Mouse (Mus musculus) neural tube, embryonic 12.5 days (tissue): ENCODE results near the gene Adar. TPM values are rescaled to one million over a fixed set of nuclear protein-coding genes. Genes with fewer than 3 reads are reported as not detected.

Experiments
- ATAC-seq: fragments of 200-750 bp; cut with Nextera tagmentation; 2 replicates; pipeline ENCODE4 v1.8.0; 2017; ENCODE audit warnings: low read depth, mild to moderate bottlenecking, moderate TSS enrichment, moderate library complexity; ENCODE audit not compliant: low FRiP score
- H3K27ac ChIP-seq: fragments of 300-500 bp; sonication (generic); 2 replicates; pipeline ENCODE4 v1.5.1; 2016
- H3K27me3 ChIP-seq: fragments of 300-500 bp; sonication (generic); replicated peaks from 2 replicates; pipeline ENCODE4 v1.6.1; 2016; ENCODE audit warnings: mild to moderate bottlenecking
- H3K36me3 ChIP-seq: fragments of 300-500 bp; sonication (generic); 2 replicates; pipeline ENCODE4 v1.6.1; 2016; ENCODE audit warnings: mild to moderate bottlenecking
- H3K4me1 ChIP-seq: fragments of 300-500 bp; sonication (generic); 2 replicates; pipeline ENCODE4 v1.6.1; 2016
- H3K4me2 ChIP-seq: fragments of 300-500 bp; sonication (generic); replicated peaks from 2 replicates; pipeline ENCODE4 v1.6.1; 2016; ENCODE audit warnings: mild to moderate bottlenecking
- H3K4me3 ChIP-seq: fragments of 300-500 bp; sonication (generic); 2 replicates; pipeline ENCODE4 v1.5.1; 2016
- H3K9ac ChIP-seq: fragments of 300-500 bp; sonication (generic); 2 replicates; pipeline ENCODE4 v1.6.1; 2016; ENCODE audit warnings: mild to moderate bottlenecking
- H3K9me3 ChIP-seq: fragments of 300-500 bp; sonication (generic); 2 replicates; pipeline ENCODE4 v1.6.1; 2016; ENCODE audit warnings: mild to moderate bottlenecking
- WGBS: fragments of 180-500 bp; shearing (Covaris S2); methylation state at CpG from one replicate; pipeline ENCODE4 v1.1.7; 2016; 5-methylcytosine and 5-hydroxymethylcytosine counted together
- polyA plus RNA-seq: library from polyadenylated mRNA; unstranded; fragments of >200 nt; fragmentation: Nextera tagmentation; extraction: Ambion mirVana; gene quantifications from 2 replicates; pipeline ENCODE4 v1.2.1, GENCODE M21; 2016

Gene Adar
- polyA plus RNA-seq, 1 experiment from 2014 or later, result 21.7 TPM

- Histone ChIP-seq H3K36me3 (no peaks in the 10 kb centered on the region), H3K4me3 (no peak overlapping the region), H3K27ac (no peak overlapping the region), H3K9ac (no peak overlapping the region), H3K9me3 (no peaks in the 10 kb centered on the region), H3K4me2 (no peak overlapping the region), H3K27me3 (no peaks in the 10 kb centered on the region), H3K4me1 (peaks cover 5% of the 10 kb centered on the region)
- no peak for ATAC-seq
- 37% methylated on average over 3 of the region's 3 CpGs for WGBS
Observed at GRCm38 (mm10) chr3:89801507-89801847, 86.7 kb downstream of the Adar start.

- H3K36me3 ChIP-seq, result no peaks in the 10 kb centered on the region
- no peaks in the 10 kb centered on the region for H3K9me3 ChIP-seq
- no peak overlapping the region for H3K4me2 ChIP-seq
- no peak overlapping the region for H3K27ac ChIP-seq
- 78% methylated on average over 15 of the region's 15 CpGs for WGBS
- no peaks in the 10 kb centered on the region for H3K27me3 ChIP-seq
- no peak overlapping the region for H3K4me3 ChIP-seq
- ATAC-seq, result no peak
- H3K9ac ChIP-seq, result no peak overlapping the region
- peaks cover 5% of the 10 kb centered on the region for H3K4me1 ChIP-seq
Observed at GRCm38 (mm10) chr3:89802876-89803275, 88.1 kb downstream of the Adar start.

Other genes starting within 250 kb of the Adar start
- gene Kcnn3, start 194.9 kb upstream of the Adar start, polyA plus RNA-seq, result 2.7 and 3.4 TPM in 2 replicates
- gene Chrnb2, start 49.6 kb downstream of the Adar start, polyA plus RNA-seq, result 26.2 and 28.0 TPM in 2 replicates
- 18.6 and 21.2 TPM in 2 replicates for gene Ube2q1, start 58.6 kb downstream of the Adar start, polyA plus RNA-seq
- gene She, start 116.3 kb downstream of the Adar start, polyA plus RNA-seq, result 3.3 and 4.2 TPM in 2 replicates
- gene Il6ra, start 198.2 kb downstream of the Adar start, polyA plus RNA-seq, result 0.68 and 0.80 TPM in 2 replicates
- 18.5 and 19.7 TPM in 2 replicates for gene Atp8b2, start 248.5 kb downstream of the Adar start, polyA plus RNA-seq